Mouse (Mus musculus) MEL (cell line): ENCODE measurements at regions not wholly inside any gene's neighbourhood (a gene's known extent, or its start where the extent isn't known, plus 50 kb on each side); places are given as distances from the start of the nearest gene placed in this dataset.

ENCODE experiments used
- CHD2 ChIP-seq: IDR thresholded peaks from 2 replicates; pipeline ENCODE4 v1.6.1; 2011; ENCODE audit warnings: low read length, improper control_type of control experiment
- CTCF ChIP-seq, 3 experiments: IDR thresholded peaks in 2 of 3; conservative IDR thresholded peaks in 1 of 3; 2 replicates each; pipeline ENCODE4 v1.5.1; 2011 to 2012; ENCODE audit warnings: low read length in 3 of 3, low read depth in 2 of 3, mild to moderate bottlenecking in 2 of 3, improper control_type of control experiment in 1 of 3, inconsistent platforms in 1 of 3, mixed read lengths in 1 of 3, moderate library complexity in 1 of 3; ENCODE audit not compliant: control insufficient read depth in 1 of 3, insufficient read depth in 1 of 3, poor library complexity in 1 of 3, severe bottlenecking in 1 of 3
- GATA1 ChIP-seq: IDR thresholded peaks from 2 replicates; pipeline ENCODE4 v1.6.1; 2011; ENCODE audit warnings: low read depth, low read length, improper control_type of control experiment
- MAX ChIP-seq: IDR thresholded peaks from 2 replicates; pipeline ENCODE4 v1.6.1; 2011; ENCODE audit warnings: low read length, improper control_type of control experiment
- POLR2A ChIP-seq, 2 experiments: IDR thresholded peaks; 2 replicates each; pipeline ENCODE4 v1.6.1; 2011 to 2012; ENCODE audit warnings: low read length in 2 of 2, mild to moderate bottlenecking in 2 of 2, control low read depth in 1 of 2, improper control_type of control experiment in 1 of 2, low read depth in 1 of 2, moderate library complexity in 1 of 2; ENCODE audit not compliant: control insufficient read depth in 1 of 2, insufficient read depth in 1 of 2, poor library complexity in 1 of 2
- SMC3 ChIP-seq: IDR thresholded peaks from 2 replicates; pipeline ENCODE4 v1.6.1; 2011; ENCODE audit warnings: low read depth, low read length, improper control_type of control experiment
- UBTF ChIP-seq: IDR thresholded peaks from 2 replicates; pipeline ENCODE4 v1.6.1; 2012; ENCODE audit warnings: low read depth, mild to moderate bottlenecking, inconsistent platforms, low read length, improper control_type of control experiment, moderate library complexity, borderline replicate concordance; ENCODE audit not compliant: insufficient read depth

- TF ChIP-seq POLR2A (IDR thresholded peaks at IDR 0.05; ENCODE audit: control insufficient read depth in 1 of 2, insufficient read depth in 1 of 2, low read depth in 1 of 2, low read length in 2 of 2, poor library complexity in 1 of 2) (no peak), SMC3 (no peak), MAX (no peak), CTCF (IDR thresholded peaks at IDR 0.05 in 2 of 3, conservative IDR thresholded peaks at IDR 0.05 in 1 of 3; ENCODE audit: control insufficient read depth in 1 of 3, insufficient read depth in 1 of 3, low read depth in 2 of 3, low read length in 3 of 3, poor library complexity in 1 of 3, severe bottlenecking in 1 of 3) (no peak), GATA1 (no peak), UBTF (no peak), CHD2 (no peak)
Observed at GRCm38 (mm10) chr4:40031361-40031760, 111.5 kb upstream of the Aco1 start.
